ENCODE assay signal across 28 mouse cellular contexts in genomic region chr9:40427663-40428062, GRCm38 (mm10).
"Had no signal": no experiment of that assay in that cellular context is flagged by ENCODE, and none has a peak within 500 bp of the region (broad histone marks: within the 10 kb centered on the region; RNA-seq: fewer than 3 reads in every experiment).

No protein-coding gene starts in this region.

- H3K4me1 ChIP-seq: limb, embryonic 10.5 days; limb, embryonic 12.5 days; limb, embryonic 13.5 days; limb, embryonic 15.5 days; liver, embryonic 12.5 days; liver, embryonic 13.5 days; liver, embryonic 15.5 days; midbrain, embryonic 10.5 days; midbrain, embryonic 12.5 days; midbrain, embryonic 13.5 days; midbrain, embryonic 15.5 days; neural tube, embryonic 12.5 days had no signal

- H3K36me3 ChIP-seq: limb, embryonic 10.5 days; limb, embryonic 12.5 days; limb, embryonic 13.5 days; limb, embryonic 15.5 days; liver, embryonic 12.5 days; liver, embryonic 13.5 days; liver, embryonic 15.5 days; lung, embryonic 15.5 days; midbrain, embryonic 10.5 days; midbrain, embryonic 12.5 days; midbrain, embryonic 13.5 days; midbrain, embryonic 15.5 days; neural tube, embryonic 12.5 days had no signal

- H3K27ac ChIP-seq: limb, embryonic 10.5 days; limb, embryonic 12.5 days; limb, embryonic 13.5 days; limb, embryonic 15.5 days; liver, embryonic 12.5 days; liver, embryonic 13.5 days; liver, embryonic 14.5 days; liver, embryonic 15.5 days; lung, embryonic 15.5 days; macrophage; midbrain, embryonic 10.5 days; midbrain, embryonic 12.5 days; midbrain, embryonic 13.5 days; midbrain, embryonic 15.5 days; neural tube, embryonic 12.5 days had no signal

- H3K9ac ChIP-seq: limb, embryonic 12.5 days; limb, embryonic 13.5 days; limb, embryonic 15.5 days; liver, embryonic 12.5 days; liver, embryonic 13.5 days; liver, embryonic 14.5 days; liver, embryonic 15.5 days; liver, postnatal 0 days; lung, embryonic 14.5 days; lung, embryonic 15.5 days; midbrain, embryonic 12.5 days; midbrain, embryonic 13.5 days; midbrain, embryonic 15.5 days; neural tube, embryonic 12.5 days had no signal

- DNase-seq: left cerebral cortex, postnatal 4 days; liver; liver, embryonic 13.5 days; liver, postnatal 0 days; lung, adult 18-20 months; lung, adult 2 months; lung, embryonic 14.5 days; lung, postnatal 10 days; lung, postnatal 14 days; lung, postnatal 36 days; lung, postnatal 4 days; midbrain, embryonic 14.5 days had no signal

- H3K27me3 ChIP-seq: limb, embryonic 12.5 days; limb, embryonic 13.5 days; limb, embryonic 15.5 days; liver, embryonic 12.5 days; liver, embryonic 13.5 days; liver, embryonic 15.5 days; lung, embryonic 15.5 days; megakaryocyte, embryonic 14.5 days; midbrain, embryonic 12.5 days; midbrain, embryonic 13.5 days; midbrain, embryonic 15.5 days; neural tube, embryonic 12.5 days had no signal

- H3K4me3 ChIP-seq: limb, embryonic 10.5 days; limb, embryonic 12.5 days; limb, embryonic 13.5 days; limb, embryonic 15.5 days; liver, embryonic 12.5 days; liver, embryonic 13.5 days; liver, embryonic 15.5 days; lung, embryonic 15.5 days; megakaryocyte, embryonic 14.5 days; midbrain, embryonic 10.5 days; midbrain, embryonic 12.5 days; midbrain, embryonic 13.5 days; midbrain, embryonic 15.5 days; myocyte; neural tube, embryonic 12.5 days had no signal
